10 mouse cellular contexts compared by ENCODE assay signal in the genomic region with DNA sequence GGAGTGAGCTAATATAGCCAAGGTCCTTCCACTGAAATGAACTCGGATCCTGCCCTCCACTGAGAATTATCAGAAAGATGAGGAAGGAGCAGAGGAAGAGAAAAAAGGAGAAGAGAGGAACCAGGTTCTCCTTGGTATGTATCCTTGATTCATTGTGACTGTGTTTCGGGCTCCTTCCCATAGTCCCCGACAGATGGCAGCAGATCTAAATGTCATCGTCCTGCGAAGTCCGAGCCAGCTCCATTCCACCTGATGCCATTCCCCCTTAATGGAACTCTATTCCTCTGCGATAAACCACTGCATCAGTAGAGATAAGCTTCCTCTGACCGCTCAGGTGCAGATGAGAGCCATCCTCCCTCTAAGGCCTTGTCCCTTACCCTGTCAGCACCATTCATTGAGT.
DNase-seq lines count a peak whose midpoint lies in the region; TF ChIP-seq lines count a peak whose summit lies in the region.
"Had no signal": no experiment of that assay in that cellular context is flagged by ENCODE, and none has a peak within 500 bp of the region (broad histone marks: within the 10 kb centered on the region; RNA-seq: fewer than 3 reads in every experiment).

No protein-coding gene starts in this region.

- TF ChIP-seq CTCF in layer of hippocampus, adult 2 months (conservative IDR thresholded peaks at IDR 0.05) = peak; percentile 81
- peak; percentile 67 for TF ChIP-seq CTCF in left cerebral cortex, adult 2 months (IDR thresholded peaks at IDR 0.05)

- H3K4me3 ChIP-seq in layer of hippocampus, adult 2 months = no peak overlapping the region
- no peak overlapping the region for H3K4me3 ChIP-seq in ES-E14 (ENCODE audit: insufficient read depth in 1 of 2, low read depth in 1 of 2, low read length in 2 of 2, poor library complexity in 1 of 2, severe bottlenecking in 1 of 2)
- no peak overlapping the region for H3K4me3 ChIP-seq in left cerebral cortex, adult 2 months
- H3K4me3 ChIP-seq: embryonic facial prominence, embryonic 15.5 days; limb, embryonic 13.5 days had no signal

- H3K27ac ChIP-seq in layer of hippocampus, adult 2 months = no peak overlapping the region
- no peak overlapping the region for H3K27ac ChIP-seq in ES-E14 (ENCODE audit: insufficient read depth, low read depth, low read length, poor library complexity, severe bottlenecking)
- no peak overlapping the region for H3K27ac ChIP-seq in left cerebral cortex, adult 2 months
- H3K27ac ChIP-seq: embryonic facial prominence, embryonic 15.5 days; limb, embryonic 13.5 days had no signal

- in situ Hi-C loops in ES-E14 (cut with MboI; ENCODE audit: low sequenced_read_pairs in 2 of 2, unreplicated experiment in 2 of 2) = loop anchor here in 1 of 2 experiments (5.0 kb wide), 1 partner anchor 154 kb away; a partner anchor contains a TSS

- H3K9ac ChIP-seq in ES-E14 (ENCODE audit: insufficient read depth, low read depth, low read length, poor library complexity, severe bottlenecking) = no peak overlapping the region
- H3K9ac ChIP-seq: embryonic facial prominence, embryonic 15.5 days; limb, embryonic 13.5 days had no signal

- no peaks in the 10 kb centered on the region for H3K36me3 ChIP-seq in ES-E14 (ENCODE audit: control insufficient read depth, insufficient read depth, low read length, poor library complexity, severe bottlenecking)
- H3K36me3 ChIP-seq: embryonic facial prominence, embryonic 15.5 days; limb, embryonic 13.5 days had no signal

- H3K4me1 ChIP-seq in ES-E14 (ENCODE audit: control insufficient read depth in 2 of 2, insufficient read depth in 2 of 2, low read length in 2 of 2, poor library complexity in 1 of 2) = no peaks in the 10 kb centered on the region

- H3K9me3 ChIP-seq in ES-E14 (ENCODE audit: control insufficient read depth, insufficient read depth, low read depth, low read length) = no peaks in the 10 kb centered on the region
- H3K9me3 ChIP-seq: embryonic facial prominence, embryonic 15.5 days; limb, embryonic 13.5 days had no signal

- intact Hi-C loops in left cerebral cortex, adult 2 months (cut with DNase I) = loop anchor here (1.0 kb wide), 1 partner anchor 156 kb away; a partner anchor contains a TSS

- peak in 1 of 2 experiments; percentile 53 for DNase-seq in layer of hippocampus, adult 2 months (ENCODE audit: low spot score in 2 of 2)
- no peak for DNase-seq in layer of hippocampus, adult 9-11 months
- peak; percentile 38 for DNase-seq in ES-E14 (ENCODE audit: low read depth, low spot score)
- DNase-seq in adrenal gland, postnatal 36 days = peak; percentile 48 to 71
- peak; percentile 40 for DNase-seq in gastrocnemius, adult 18-20 months (ENCODE audit: low spot score)
- DNase-seq in left cerebral cortex, adult 2 months (ENCODE audit: extremely low spot score in 1 of 2, low spot score in 2 of 2) = peak in 1 of 2 experiments; percentile 58
- DNase-seq in right cerebral cortex, postnatal 14 days = peak; percentile 35
- no peak for DNase-seq in spleen, postnatal 4 days (ENCODE audit: low spot score in 2 of 2)

TF ChIP-seq in ES-E14, 5 proteins besides CTCF, POLR2A, EP300 and RAD21:
- TF ChIP-seq HCFC1 (IDR thresholded peaks at IDR 0.05; ENCODE audit: borderline replicate concordance, insufficient read depth, low read length) = no peak
- 0 out of 2 replicates have a peak, but pooled peaks have one; percentile 38 for TF ChIP-seq ZC3H11A (IDR thresholded peaks at IDR 0.05; ENCODE audit: borderline replicate concordance, low read depth, low read length)

Comparison
In these comparisons a context has a peak if more than half of its experiments do, and no peak if none do; other contexts are left out.
1. DNase-seq: peak in ES-E14 (single experiment), adrenal gland, postnatal 36 days (2 of 2), gastrocnemius, adult 18-20 months (single experiment) and right cerebral cortex, postnatal 14 days (single experiment); none in layer of hippocampus, adult 9-11 months (single experiment) and spleen, postnatal 4 days (0 of 2).